Mouse (Mus musculus) testis, adult 2 months (tissue): ENCODE measurements around the gene Olfr1185-ps1. TPM values are rescaled to one million over a fixed set of nuclear protein-coding genes. Genes with fewer than 3 reads are reported as not detected.
"Not testable (repeated sequence)": the region's sequence is repeated elsewhere in the genome, so short reads cannot be mapped to it uniquely, and the experiment has no call there.

Experiments used
- H3K27ac ChIP-seq: fragments of 200-500 bp; 2 replicates; pipeline ENCODE4 v1.5.1; 2012; ENCODE audit warnings: low read depth, low read length; ENCODE audit not compliant: control insufficient read depth, insufficient read depth
- H3K27me3 ChIP-seq: fragments of 200-500 bp; 2 replicates; pipeline ENCODE4 v1.6.1; 2012; ENCODE audit warnings: mild to moderate bottlenecking, low read length, moderate library complexity; ENCODE audit not compliant: control insufficient read depth, insufficient read depth
- H3K36me3 ChIP-seq: fragments of 200-500 bp; 2 replicates; pipeline ENCODE4 v1.6.1; 2012; ENCODE audit warnings: mild to moderate bottlenecking, low read length; ENCODE audit not compliant: control insufficient read depth, insufficient read depth
- H3K4me1 ChIP-seq: fragments of 200-500 bp; 2 replicates; pipeline ENCODE4 v1.6.1; 2012; ENCODE audit warnings: low read length; ENCODE audit not compliant: control insufficient read depth, insufficient read depth
- H3K4me3 ChIP-seq: fragments of 200-500 bp; 2 replicates; pipeline ENCODE4 v1.5.1; 2012; ENCODE audit warnings: low read depth, mild to moderate bottlenecking, low read length, moderate library complexity, mixed read lengths; ENCODE audit not compliant: control insufficient read depth
- CTCF ChIP-seq: fragments of 200-500 bp; IDR thresholded peaks from 2 replicates; pipeline ENCODE4 v1.5.1; 2012; ENCODE audit warnings: low read depth, mild to moderate bottlenecking, inconsistent platforms, low read length, moderate library complexity; ENCODE audit not compliant: control insufficient read depth, insufficient read depth, insufficient replicate concordance
- POLR2A ChIP-seq: fragments of 200-500 bp; IDR thresholded peaks from 2 replicates; pipeline ENCODE4 v1.6.1; 2012; ENCODE audit warnings: low read depth, mild to moderate bottlenecking, inconsistent platforms, low read length, moderate library complexity; ENCODE audit not compliant: control insufficient read depth
- polyA plus RNA-seq: library from polyadenylated mRNA; depleted of rRNA; stranded (reverse); fragments of >200 nt; gene quantifications from 2 replicates; pipeline ENCODE4 v1.2.3, GENCODE M21; 2012; rRNA removed

The Olfr1185-ps1 gene
- polyA plus RNA-seq = not detected in 2 replicates

DNA sequence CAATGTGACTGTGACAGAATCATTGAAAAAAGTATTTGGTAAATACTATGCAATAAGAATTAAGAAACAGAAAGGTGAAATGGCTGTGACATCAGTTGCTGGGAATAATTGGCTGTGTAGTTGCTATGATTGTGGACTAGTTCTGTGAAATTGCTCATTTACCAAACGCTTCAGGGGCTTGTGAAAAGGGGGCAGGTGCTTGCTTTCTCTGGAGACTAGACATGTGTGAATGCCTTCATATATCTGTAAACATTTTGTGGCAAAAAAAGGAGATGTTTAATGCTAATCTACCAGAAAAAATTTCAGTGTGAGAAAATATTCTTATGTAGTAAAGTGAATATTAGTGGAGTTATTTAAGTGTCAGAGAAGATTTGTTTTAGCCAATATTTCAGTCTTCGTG, at the start of gene Olfr1185-ps1:
Olfr1185-ps1 (plus strand) TSS at position 301 of the 400 bp plus-strand sequence.
- H3K27ac ChIP-seq = no peak within 1 kb of the TSS
- H3K27me3 ChIP-seq = no peaks in the 10 kb centered on the region
- H3K4me3 ChIP-seq = no peak within 1 kb of the TSS
- no peaks in the 10 kb centered on the region for H3K36me3 ChIP-seq
- TF ChIP-seq POLR2A (no peak), CTCF (no peak)
- H3K4me1 ChIP-seq = no peaks in the 10 kb centered on the region

DNA sequence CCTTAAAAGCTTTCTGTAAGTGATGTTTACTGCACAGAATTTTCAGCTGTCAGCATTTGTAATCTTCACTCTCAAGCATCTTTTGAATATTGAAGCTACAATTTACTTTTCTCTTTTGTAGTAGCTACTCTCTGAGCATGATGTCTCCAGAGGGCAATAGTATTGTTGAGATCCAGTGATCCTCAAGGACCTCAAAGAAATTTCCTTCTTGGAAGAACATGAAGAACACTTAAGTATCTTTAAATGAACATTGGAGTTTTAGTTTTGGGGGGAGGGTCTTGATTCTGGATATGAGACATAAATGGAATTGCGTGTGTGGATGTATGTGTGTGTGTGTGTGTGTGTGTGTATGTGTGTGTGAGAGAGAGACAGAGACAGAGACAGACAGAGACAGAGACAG, 44.1 kb upstream of the Olfr1185-ps1 start, which contains the start of gene Gm13757:
Gm13757 (minus strand) TSS at position 101 of the 400 bp plus-strand sequence.
- no peaks in the 10 kb centered on the region for H3K27me3 ChIP-seq
- no peak within 1 kb of the TSS for H3K27ac ChIP-seq
- no peak for TF ChIP-seq CTCF
- TF ChIP-seq POLR2A = no peak
- H3K4me3 ChIP-seq = no peak within 1 kb of the TSS
- H3K4me1 ChIP-seq = no peaks in the 10 kb centered on the region
- H3K36me3 ChIP-seq = no peaks in the 10 kb centered on the region

DNA sequence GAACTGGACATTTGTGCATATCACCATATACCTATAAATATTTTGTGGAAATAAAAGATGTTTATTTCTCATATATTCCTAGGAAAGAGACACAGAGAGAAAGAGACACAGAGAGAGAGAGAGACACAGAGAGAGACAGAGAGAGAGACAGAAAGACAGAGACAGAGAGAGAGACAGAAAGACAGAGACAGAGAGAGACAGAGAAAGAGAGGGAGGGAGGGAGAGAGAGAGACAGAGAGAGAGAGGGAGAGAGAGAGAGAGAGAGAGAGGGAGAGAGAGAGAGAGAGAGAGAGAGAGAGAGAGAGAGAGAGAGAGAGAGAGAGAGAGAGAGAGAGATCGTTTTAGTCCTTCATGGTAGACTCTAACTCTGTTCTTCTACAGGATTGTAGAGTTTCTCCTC, 38.6 kb upstream of the Olfr1185-ps1 start, which contains the start of gene Olfr1183:
Olfr1183 (plus strand) TSS at position 301 of the 400 bp plus-strand sequence.
- H3K4me1 ChIP-seq, H3K4me3 ChIP-seq, H3K27me3 ChIP-seq, H3K27ac ChIP-seq, H3K36me3 ChIP-seq: not testable (repeated sequence)

DNA sequence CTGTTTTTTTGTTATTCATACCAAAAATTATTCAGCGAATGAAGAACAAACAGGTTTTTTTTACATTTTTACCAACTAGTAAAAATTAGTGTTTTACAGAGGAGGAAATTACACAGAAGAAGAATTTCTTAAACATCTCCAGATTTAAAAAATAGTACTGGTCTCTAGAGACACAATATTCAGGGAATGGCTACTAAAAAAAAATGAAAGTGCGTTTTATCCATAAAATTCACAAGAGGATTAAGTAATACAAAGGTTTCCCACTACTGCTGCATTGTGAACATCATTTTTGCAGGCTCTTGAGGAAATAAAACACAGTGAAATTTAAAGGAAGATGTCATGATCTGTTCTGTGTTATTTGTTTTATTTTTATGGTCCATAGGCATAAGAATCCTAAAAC, 9.8 kb upstream of the Olfr1185-ps1 start, which contains the start of gene Olfr1184:
Olfr1184 (plus strand) TSS at position 301 of the 400 bp plus-strand sequence.
- H3K27ac ChIP-seq = no peak within 1 kb of the TSS
- TF ChIP-seq CTCF = no peak
- no peak for TF ChIP-seq POLR2A
- H3K27me3 ChIP-seq = no peaks in the 10 kb centered on the region
- no peaks in the 10 kb centered on the region for H3K4me1 ChIP-seq
- H3K4me3 ChIP-seq = no peak within 1 kb of the TSS
- H3K36me3 ChIP-seq = no peaks in the 10 kb centered on the region

DNA sequence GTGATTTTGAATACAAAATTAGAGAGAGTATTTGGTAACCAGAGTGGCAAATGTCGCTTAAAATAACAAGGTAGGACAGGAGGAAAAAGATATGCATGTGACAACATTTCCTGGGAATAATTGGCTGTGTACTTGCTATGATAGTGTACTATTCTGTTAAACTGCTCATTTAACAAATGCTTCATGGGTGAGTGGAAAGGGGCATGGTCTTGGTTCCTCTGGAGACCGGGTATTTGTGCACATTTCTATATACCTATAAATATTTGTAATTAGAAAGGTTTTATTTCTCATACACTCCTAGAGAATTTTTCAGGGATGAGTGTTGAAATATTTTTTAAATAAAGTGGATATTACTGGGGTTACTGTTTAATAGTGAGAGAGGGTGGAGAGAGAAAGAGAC, 25.1 kb downstream of the Olfr1185-ps1 start, which contains the start of gene Olfr1186:
Olfr1186 (plus strand) TSS at position 301 of the 400 bp plus-strand sequence.
- TF ChIP-seq CTCF = no peak
- no peak for TF ChIP-seq POLR2A
- Histone ChIP-seq H3K4me1 (no peaks in the 10 kb centered on the region), H3K27me3 (no peaks in the 10 kb centered on the region), H3K36me3 (no peaks in the 10 kb centered on the region), H3K27ac (no peak within 1 kb of the TSS), H3K4me3 (no peak within 1 kb of the TSS)

DNA sequence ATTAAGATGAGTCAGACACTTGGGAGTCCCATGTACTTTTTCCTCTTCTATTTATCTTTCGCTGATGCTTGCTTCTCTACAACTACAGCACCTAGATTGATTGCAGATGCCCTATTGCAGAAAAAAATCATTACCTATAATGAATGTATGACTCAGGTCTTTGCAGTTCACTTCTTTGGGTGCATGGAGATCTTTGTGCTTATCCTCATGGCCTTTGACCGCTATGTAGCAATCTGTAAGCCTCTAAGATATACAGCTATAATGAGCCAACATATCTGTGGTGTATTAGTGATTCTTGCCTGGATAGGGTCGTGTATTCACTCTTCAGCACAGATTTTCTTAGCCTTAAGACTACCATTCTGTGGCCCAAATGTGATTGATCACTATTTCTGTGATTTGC, 32.6 kb downstream of the Olfr1185-ps1 start:
- TF ChIP-seq POLR2A (no peak), CTCF (no peak)
- H3K36me3 ChIP-seq = no peaks in the 10 kb centered on the region
- H3K4me3 ChIP-seq = no peak overlapping the region
- no peaks in the 10 kb centered on the region for H3K27me3 ChIP-seq
- H3K4me1 ChIP-seq = no peaks in the 10 kb centered on the region
- no peak overlapping the region for H3K27ac ChIP-seq

Other genes starting within 250 kb of the Olfr1185-ps1 start
- not detected in 2 replicates for gene Olfr1173, start 213.4 kb upstream of the Olfr1185-ps1 start, polyA plus RNA-seq
- gene Olfr1174-ps, start 178.2 kb upstream of the Olfr1185-ps1 start, polyA plus RNA-seq = not detected in 2 replicates
- not detected in 2 replicates for gene Olfr1175-ps, start 166.1 kb upstream of the Olfr1185-ps1 start, polyA plus RNA-seq
- gene Olfr1176, start 156.6 kb upstream of the Olfr1185-ps1 start, polyA plus RNA-seq = not detected in 2 replicates
- gene Olfr1177-ps, start 146.8 kb upstream of the Olfr1185-ps1 start, polyA plus RNA-seq = not detected in 2 replicates
- not detected in 2 replicates for gene Olfr1178, start 106.3 kb upstream of the Olfr1185-ps1 start, polyA plus RNA-seq
- gene Olfr1179, start 86.9 kb upstream of the Olfr1185-ps1 start, polyA plus RNA-seq = not detected in 2 replicates
- gene Olfr1180, start 74.2 kb upstream of the Olfr1185-ps1 start, polyA plus RNA-seq = not detected in 2 replicates
- gene Olfr1181, start 67.1 kb upstream of the Olfr1185-ps1 start, polyA plus RNA-seq = not detected in 2 replicates
- gene Gm13757, start 44.2 kb upstream of the Olfr1185-ps1 start, polyA plus RNA-seq = not detected in 2 replicates
- 0.04 TPM in 1 of 2 replicates, not detected in the other for gene Olfr1183, start 38.5 kb upstream of the Olfr1185-ps1 start, polyA plus RNA-seq
- gene Olfr1184, start 9.7 kb upstream of the Olfr1185-ps1 start, polyA plus RNA-seq = not detected in 2 replicates
- gene Olfr1186, start 25.2 kb downstream of the Olfr1185-ps1 start, polyA plus RNA-seq = not detected in 2 replicates
- gene Olfr1188, start 63.6 kb downstream of the Olfr1185-ps1 start, polyA plus RNA-seq = not detected in 2 replicates
- gene Olfr1189, start 93.1 kb downstream of the Olfr1185-ps1 start, polyA plus RNA-seq = not detected in 2 replicates
- not detected in 2 replicates for gene Olfr1191-ps1, start 147.2 kb downstream of the Olfr1185-ps1 start, polyA plus RNA-seq
- 0.06 TPM in 1 of 2 replicates, not detected in the other for gene Olfr1192-ps1, start 155.2 kb downstream of the Olfr1185-ps1 start, polyA plus RNA-seq
- gene Olfr1193, start 182.3 kb downstream of the Olfr1185-ps1 start, polyA plus RNA-seq = not detected in 2 replicates
- not detected in 2 replicates for gene Olfr1195, start 195.9 kb downstream of the Olfr1185-ps1 start, polyA plus RNA-seq
- gene Olfr1196, start 211.3 kb downstream of the Olfr1185-ps1 start, polyA plus RNA-seq = not detected in 2 replicates
- not detected in 2 replicates for gene Olfr1197, start 239.0 kb downstream of the Olfr1185-ps1 start, polyA plus RNA-seq